Mouse (Mus musculus): ENCODE measurements around the gene Misp.

Gene Misp

GRCm38 (mm10) chr10:79871845-79872244, 51.1 kb downstream of the Misp start:
- in situ Hi-C loops (cut with MboI, MseI), result no loop called here

DNA sequence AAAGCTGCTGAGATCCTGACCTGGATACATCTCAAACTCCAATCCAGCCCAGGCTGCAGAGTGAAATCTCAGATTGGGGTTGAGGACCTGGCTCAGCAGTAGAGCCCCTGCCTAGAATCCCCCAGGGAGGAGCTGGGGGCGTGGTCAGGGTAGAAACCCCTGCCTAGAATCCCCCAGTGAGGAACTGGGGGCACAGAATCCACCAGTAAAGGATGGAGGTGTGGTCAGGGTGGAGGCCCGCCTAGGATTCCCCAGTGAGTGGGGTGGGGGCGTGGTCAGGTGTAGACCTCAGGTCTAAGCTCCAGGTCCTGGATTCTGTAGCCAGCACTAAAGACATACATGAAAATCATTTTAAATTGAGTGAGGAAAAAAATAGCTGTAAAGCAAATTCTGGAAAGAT, 52.1 kb downstream of the Misp start:
- in situ Hi-C loops (cut with MboI, MseI), result no loop called here

- in situ Hi-C loops (cut with MboI, MseI), result no loop called here
These were observed 52.5 kb downstream of the Misp start for GRCm38 (mm10) chr10:79873313-79873712.

GRCm38 (mm10) chr10:79873715-79874289, 53.0 kb downstream of the Misp start:
- in situ Hi-C loops (cut with MboI, MseI), result no loop called here

DNA sequence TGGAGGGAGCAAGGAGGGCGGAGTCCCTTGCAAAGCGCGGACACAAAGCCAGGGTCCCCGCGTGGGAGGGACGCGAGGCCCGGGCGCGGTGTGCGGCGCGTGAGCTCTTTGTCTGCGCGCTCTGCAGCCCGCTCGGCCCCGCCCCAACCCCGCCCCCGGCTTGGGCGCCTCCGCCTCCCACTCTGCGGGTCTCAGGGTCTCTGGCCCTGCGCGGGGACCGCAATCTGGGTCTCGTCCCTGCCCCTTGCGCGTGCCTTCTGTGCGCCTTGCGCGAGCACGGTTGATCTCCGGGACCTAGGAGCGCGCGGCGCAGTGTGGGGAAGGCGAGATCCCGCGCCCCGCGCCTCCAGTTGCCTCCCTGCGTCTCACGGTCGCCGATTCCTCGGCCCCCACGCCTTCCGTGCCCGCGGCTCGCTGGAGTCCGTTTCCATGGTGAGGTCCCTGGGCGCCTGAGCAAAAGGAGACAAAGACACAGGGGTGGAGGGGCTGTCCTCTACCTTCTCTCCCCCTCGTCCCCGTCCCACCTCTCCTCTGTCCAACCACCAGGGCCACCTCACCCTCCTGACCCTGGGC, 53.6 kb downstream of the Misp start, which contains the start of the genes Prtn3 and Plppr3:
TSS of gene Prtn3 (plus strand) at position 187 of the 573 bp plus-strand sequence.
TSS of gene Plppr3 (minus strand) at position 345 of the 573 bp plus-strand sequence.
- in situ Hi-C loops (cut with MboI, MseI), result no loop called here

GRCm38 (mm10) chr10:79877174-79877573, 56.4 kb downstream of the Misp start:
- in situ Hi-C loops (cut with MboI, MseI), result no loop called here

- in situ Hi-C loops (cut with MboI, MseI), result no loop called here
These were observed 57.0 kb downstream of the Misp start for GRCm38 (mm10) chr10:79877757-79878156.

- in situ Hi-C loops (cut with MboI, MseI), result no loop called here
These were observed 58.7 kb downstream of the Misp start for GRCm38 (mm10) chr10:79879527-79879926.
